Mouse (Mus musculus): ENCODE measurements around the gene Ntmt1. TPM values are rescaled to one million over a fixed set of nuclear protein-coding genes. Genes with fewer than 3 reads are reported as not detected.
A peak's percentile ranks its signal among the peaks of the same experiment; 100 is the strongest.

Ntmt1 gene
- total RNA-seq (2022) = 10 to 100 TPM in 3 of 4 experiments, 1 to 10 TPM in 1; 9.7 to 14.5 (median 13.3) TPM

GRCm38 (mm10) chr2:30807648-30808295 lies at the start of gene Ntmt1:
Gene Ntmt1, plus strand, starts transcription at chr2:30807826.
- DNase-seq (ENCODE audit: low spot score in 2 of 2) = peak; percentile 100

- DNase-seq (ENCODE audit: low spot score in 2 of 2) = peak; percentile 70 to 80
Observed at GRCm38 (mm10) chr2:30758341-30759087, 49.1 kb upstream of the Ntmt1 start.

DNA sequence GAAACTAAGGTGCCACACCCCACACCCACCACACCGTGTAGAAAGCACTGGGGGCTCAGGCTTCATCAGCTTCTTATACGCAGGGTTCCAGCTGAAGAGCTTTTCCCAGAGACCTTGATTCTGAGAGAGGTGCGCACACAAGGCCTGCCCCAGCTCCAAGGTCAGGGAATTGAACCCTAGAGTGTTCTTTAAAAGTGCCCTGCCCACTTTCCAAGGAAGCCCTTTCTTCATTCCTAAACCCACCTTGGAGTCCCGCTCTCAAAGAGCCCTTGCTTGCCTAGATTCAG lies 48.6 kb upstream of the Ntmt1 start:
- DNase-seq (ENCODE audit: low spot score in 2 of 2) = no peak

DNA sequence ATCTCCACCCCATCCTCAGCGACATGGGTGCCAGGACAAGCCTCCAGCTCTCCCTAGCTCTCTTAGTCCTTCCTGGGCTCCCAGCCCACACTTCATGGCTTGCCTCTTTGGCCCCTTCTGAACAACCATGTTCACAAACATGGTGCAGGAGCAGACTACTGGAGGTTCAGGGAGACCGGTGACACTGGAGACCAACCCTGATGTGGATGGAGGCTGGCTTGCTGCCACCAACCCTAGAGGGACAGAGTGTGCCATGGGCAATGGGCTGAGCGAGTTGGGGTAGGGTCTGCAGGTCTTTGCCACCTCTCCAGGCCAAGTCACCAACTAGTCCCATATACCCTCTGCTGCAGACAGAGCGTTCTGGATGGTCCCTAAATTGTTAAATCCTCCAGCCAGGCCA lies 48.2 kb upstream of the Ntmt1 start:
- DNase-seq (ENCODE audit: low spot score in 2 of 2) = no peak

DNA sequence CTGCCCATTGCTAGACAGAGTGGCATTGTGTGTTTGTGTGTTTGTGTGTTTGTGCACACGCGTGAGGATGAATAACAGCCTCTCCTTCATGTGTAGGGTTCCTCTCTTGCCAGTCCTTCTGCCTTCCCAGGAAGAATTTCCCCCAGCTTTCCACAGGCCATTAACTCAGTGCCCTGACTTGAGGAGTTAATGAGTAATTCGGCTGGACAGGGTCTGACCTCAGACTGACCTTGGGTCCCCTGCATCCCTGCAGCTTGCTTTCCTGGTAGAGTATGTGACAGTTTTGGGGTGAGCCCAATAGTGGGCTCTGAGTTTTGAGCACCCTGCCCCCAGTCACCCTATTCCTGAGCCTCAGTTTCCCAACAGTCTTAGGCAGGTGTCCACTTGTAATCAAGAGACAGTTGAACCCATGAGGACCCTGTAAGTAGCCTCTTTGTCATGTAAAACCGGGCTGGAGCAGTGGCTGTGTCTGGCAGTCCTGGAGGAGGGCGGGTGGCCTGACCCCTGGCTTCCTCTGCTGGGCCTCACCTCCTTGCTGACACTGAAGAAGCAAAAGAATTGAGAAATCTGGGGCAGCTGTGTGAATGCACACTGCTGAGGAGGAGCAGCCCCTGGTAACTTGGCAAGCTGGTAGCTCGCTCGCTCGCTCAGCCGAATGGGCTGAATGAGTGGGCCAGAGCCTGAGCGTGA lies 47.6 kb upstream of the Ntmt1 start:
- no peak for DNase-seq (ENCODE audit: low spot score in 2 of 2)

- no peak for DNase-seq (ENCODE audit: low spot score in 2 of 2)
Observed at GRCm38 (mm10) chr2:30760706-30761105, 46.9 kb upstream of the Ntmt1 start.

- DNase-seq (ENCODE audit: low spot score in 2 of 2) = no peak
Observed at GRCm38 (mm10) chr2:30766446-30766845, 41.2 kb upstream of the Ntmt1 start.

- no peak for DNase-seq (ENCODE audit: low spot score in 2 of 2)
Observed at GRCm38 (mm10) chr2:30767626-30768240, 39.9 kb upstream of the Ntmt1 start.

GRCm38 (mm10) chr2:30768529-30768928 lies 39.1 kb upstream of the Ntmt1 start:
- no peak for DNase-seq (ENCODE audit: low spot score in 2 of 2)

- DNase-seq (ENCODE audit: low spot score in 2 of 2) = no peak
Observed at GRCm38 (mm10) chr2:30769187-30769586, 38.4 kb upstream of the Ntmt1 start.

DNA sequence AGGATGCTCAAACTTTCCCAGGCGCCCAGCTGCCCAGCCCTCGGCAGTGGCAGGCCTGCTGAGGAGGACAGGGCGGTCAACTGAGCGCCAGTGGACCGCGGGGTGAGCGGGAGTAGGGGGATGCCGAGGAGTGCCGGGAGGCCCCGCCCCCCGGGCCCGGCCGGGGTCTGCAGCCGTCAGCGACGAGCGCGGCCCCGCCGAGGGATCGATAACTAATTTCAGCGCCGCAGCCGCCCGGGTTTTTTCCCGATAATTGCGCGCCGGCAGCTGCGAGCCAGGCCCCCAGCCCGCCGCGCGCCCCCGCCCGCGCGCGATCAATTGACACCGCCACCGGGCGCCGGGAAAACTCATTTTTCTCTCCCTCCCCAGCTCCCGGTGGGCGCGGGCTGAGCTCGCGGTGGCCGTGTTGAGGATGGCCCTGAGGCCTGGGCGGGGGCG lies 36.2 kb upstream of the Ntmt1 start:
- DNase-seq (ENCODE audit: low spot score in 2 of 2) = no peak

DNA sequence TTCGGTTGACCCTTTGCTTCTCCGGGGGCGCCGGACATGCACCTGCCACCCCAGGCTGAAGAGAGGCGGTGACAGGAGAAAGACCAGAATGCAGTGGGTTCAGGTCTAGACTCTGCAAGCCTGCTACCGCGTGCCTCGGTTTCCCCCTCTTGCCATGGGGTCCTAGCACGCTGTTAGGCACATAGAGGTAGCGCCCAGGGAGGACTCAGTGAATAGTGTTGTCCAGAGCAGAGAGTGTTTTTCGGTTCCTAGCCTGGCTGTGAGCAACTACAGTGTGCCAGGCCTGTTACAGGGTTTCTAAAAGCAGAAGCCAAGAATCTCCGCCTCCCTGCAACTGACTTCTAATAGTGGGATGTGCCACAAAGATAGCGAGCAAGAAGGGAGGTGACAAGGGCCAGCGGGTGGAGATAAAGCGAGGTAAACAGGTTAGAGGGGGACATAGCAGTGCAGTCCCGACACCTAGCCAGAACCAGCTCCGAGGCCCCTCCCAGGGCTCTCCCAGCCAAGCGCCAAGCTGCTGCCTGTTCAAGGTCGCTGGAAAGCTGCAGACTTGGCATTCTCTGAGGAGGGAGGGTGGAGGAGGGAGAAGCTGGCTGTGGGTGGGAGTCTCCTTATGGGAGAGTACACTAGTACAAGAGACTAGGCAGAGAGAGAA lies 35.7 kb upstream of the Ntmt1 start:
- peak; percentile 52 to 59 for DNase-seq (ENCODE audit: low spot score in 2 of 2)

GRCm38 (mm10) chr2:30772581-30773312 lies 34.9 kb upstream of the Ntmt1 start:
- DNase-seq (ENCODE audit: low spot score in 2 of 2) = no peak

- no peak for DNase-seq (ENCODE audit: low spot score in 2 of 2)
Observed at GRCm38 (mm10) chr2:30773313-30774005, 34.2 kb upstream of the Ntmt1 start.

GRCm38 (mm10) chr2:30775955-30776354 lies 31.7 kb upstream of the Ntmt1 start:
- DNase-seq (ENCODE audit: low spot score in 2 of 2) = no peak

GRCm38 (mm10) chr2:30777266-30777665 lies 30.4 kb upstream of the Ntmt1 start:
- no peak for DNase-seq (ENCODE audit: low spot score in 2 of 2)

DNA sequence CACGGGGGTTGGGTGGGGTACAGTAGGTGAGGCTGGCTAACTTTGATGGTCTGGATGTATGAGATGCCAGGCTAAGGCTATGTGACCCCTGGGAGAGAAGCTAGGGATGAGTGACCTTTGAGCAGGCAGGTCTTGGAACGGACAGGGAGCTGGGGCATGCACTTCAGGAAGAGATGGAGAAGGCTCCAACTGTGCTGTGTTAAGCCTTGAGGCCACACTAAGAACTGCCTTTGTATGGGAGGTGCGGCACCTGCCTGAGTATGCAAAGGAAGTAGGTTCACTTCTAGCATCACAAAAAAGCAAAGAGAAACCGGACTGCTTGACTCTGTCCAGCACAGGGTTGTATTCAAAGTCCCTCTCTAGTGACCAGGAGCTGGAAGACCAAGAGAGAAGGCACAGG lies 29.4 kb upstream of the Ntmt1 start:
- DNase-seq (ENCODE audit: low spot score in 2 of 2) = no peak

GRCm38 (mm10) chr2:30779241-30779640 lies 28.4 kb upstream of the Ntmt1 start:
- DNase-seq (ENCODE audit: low spot score in 2 of 2) = no peak

DNA sequence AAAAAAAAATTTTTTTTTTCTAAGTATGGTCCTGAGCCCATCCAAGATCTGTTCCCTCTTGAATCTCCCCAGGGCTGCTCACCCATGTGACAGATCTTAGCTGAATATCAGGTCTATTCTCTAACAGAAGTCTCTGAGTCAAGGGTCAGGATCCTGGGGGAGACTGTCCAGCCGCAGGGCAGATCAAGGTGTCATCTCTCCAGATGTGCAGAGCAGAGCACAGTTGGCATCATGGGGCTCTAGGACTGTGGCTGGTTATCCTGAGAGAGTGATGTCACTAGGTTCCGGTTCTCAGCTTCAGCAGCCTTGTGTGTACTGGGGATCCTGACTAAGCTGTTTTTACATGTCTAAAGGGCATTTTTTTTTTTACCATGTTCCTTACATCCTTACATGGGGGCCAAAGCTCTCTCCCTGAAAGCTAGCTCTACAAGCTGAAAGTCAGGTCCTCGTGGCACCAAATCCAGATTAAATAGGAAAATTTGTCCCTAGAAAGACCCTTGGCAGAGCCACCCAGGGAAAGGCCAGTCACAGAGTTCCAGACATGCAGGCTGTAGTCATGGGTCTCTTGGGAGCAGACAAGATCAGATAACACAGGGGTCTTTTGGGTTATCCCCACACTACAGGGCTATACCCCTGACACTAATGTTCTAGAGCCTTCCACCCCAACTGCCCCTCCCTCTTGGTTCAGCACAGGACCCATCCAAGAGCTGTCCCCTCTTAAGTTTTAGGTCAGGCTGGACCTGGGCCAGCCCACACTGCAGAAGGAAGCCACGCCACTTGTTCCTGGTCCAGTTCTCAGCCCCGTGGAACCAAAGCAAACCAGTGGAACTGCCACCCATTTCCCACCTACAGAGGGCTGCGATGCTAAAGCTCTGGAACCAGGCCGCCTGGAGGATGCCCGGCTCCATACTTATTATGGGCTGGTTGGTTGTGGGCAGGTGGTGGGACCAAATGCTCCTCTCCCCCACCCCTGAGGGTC lies 25.0 kb upstream of the Ntmt1 start:
- DNase-seq (ENCODE audit: low spot score in 2 of 2) = no peak
